Mouse (Mus musculus): ENCODE results near the gene Ksr2.
"Not testable (repeated sequence)": the region's sequence is repeated elsewhere in the genome, so short reads cannot be mapped to it uniquely, and the experiment has no call there.

Gene Ksr2

DNA sequence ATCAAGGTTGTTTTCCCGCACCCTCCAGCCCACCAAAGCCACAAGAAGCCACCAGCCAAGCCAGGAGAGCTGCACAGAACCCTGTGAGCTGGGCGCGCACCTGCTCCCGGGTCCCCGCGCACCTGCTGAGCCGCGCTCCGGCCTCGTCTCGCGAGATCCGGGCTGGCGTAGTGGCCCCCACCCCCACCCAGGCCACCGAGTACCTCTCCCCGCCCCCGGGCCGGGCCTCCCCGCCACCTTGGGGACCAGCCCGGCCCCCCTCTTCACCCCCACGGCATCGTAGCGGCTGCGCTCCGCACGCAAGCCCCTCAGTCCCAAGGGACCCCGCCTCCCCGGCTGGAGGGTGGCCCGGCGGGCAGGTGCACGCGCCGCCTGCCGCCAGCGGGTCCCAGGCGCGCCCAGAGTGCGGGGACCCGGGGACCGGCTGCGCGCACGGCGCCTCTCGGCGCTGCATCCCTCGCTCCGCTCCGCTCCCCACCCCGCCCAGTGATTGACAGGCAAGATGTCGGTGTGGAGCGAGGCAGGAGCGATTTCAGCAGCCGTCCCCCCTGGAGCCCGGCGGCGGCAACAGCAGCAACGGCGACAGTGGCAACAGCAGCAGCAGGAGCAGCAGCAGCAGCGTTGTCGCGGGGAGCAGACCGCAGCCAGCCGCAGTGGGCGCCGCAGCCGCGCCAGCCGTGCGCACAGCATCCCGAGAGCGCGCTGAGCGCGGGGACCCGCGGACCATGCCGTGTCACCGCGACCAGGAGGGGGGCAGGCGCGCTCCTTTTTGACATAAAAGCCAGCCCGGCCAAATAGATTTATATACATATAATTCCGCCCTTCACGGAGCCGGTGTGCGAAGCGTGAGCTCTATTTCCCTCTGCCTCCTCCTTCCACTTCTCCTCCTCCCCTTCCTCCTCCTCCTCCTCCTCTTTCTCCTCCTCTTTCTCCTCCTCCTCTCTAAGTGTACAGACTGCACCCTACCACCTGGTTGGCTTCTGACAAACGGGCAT, at the start of gene Ksr2:
Gene Ksr2 (plus strand): TSS at position 494 of the 995 bp plus-strand sequence.
- DNase-seq (ENCODE audit: low read depth) = no peak

DNA sequence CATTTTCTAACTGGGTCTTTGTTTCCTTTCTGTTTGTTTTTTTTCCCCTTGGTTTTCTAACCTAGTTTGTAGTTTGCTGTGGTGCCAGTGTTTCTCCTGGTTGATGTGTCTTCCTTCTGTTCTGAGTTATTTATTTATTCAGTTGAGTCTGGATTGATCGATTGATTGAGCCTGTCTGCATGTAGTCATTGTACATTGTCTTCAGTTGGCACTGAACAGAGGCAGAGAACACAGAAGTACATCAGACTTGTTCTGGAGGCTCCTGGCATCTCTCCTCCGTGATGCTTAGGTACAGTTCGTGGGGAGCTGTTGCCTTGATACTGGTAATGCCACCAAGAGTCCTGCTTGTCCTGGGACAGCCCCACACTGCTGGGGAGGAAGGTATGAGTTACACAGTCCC, 49.0 kb upstream of the Ksr2 start:
- DNase-seq (ENCODE audit: low read depth) = no peak

DNA sequence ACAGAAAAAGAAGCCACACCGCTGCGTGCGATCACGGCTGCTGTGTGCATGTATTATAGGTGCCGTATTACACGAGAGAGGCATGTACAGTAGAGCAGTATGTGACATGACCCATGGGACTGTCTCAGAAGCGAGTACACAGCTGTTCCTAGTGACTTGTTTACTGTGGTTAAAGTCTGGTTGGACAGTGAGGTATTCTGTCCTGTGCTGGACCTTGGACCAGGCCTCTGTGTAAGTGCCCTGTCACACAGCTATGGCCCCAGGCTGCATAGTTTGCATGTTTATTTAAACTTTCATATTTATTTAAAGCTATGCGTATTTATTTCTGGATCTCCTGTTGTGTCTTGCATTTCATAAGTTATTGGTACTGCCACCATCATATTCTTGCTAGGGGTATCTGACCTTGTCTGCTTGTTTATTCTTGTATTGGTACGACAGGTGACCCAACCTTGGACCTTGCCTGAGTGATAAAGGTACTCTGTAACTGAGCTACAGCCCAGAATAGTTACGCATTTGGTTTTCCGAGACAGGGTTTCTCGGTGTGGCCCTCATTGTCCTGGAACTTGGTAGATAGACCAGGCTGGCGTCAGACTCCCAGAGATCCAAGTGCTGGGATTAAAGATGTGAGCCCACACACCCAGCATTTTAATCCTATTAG, 47.8 kb upstream of the Ksr2 start:
- DNase-seq (ENCODE audit: low read depth) = no peak

DNA sequence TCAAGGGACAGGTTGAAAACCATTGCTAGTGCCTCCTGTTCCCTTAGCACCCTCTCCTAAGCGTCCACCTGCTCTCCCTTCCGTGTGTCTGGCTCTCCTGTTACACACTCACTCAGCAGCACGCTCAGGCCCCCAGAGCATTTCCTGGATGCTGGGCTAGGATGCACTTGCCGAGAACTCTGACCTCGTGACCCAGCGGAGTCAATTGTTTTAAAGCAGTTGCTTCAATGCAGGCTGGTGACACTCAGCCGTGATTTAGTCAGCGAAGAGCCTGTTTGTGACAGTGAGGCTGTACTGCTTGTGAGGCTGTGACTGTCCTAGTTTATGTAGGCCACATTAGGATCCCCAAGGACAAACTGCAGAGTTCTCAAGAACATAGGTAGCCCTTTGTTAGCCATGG, 46.6 kb upstream of the Ksr2 start:
- DNase-seq (ENCODE audit: low read depth) = no peak

DNA sequence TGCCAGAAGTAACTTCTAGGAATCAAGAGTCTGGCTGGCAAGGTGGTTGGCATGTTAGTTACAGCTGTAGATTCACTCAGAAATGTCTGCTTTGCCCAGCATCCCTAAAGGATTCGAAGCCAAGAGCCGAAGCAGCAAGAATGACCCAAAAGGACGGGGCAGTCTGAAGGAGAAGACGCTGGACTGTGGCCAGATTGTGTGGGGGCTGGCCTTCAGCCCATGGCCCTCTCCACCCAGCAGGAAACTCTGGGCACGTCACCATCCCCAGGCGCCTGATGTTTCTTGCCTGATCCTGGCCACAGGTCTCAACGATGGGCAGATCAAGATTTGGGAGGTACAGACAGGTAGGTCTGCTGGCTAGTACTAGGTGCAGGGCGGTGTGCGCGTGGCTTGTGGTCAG, 43.2 kb upstream of the Ksr2 start:
- DNase-seq (ENCODE audit: low read depth) = no peak

DNA sequence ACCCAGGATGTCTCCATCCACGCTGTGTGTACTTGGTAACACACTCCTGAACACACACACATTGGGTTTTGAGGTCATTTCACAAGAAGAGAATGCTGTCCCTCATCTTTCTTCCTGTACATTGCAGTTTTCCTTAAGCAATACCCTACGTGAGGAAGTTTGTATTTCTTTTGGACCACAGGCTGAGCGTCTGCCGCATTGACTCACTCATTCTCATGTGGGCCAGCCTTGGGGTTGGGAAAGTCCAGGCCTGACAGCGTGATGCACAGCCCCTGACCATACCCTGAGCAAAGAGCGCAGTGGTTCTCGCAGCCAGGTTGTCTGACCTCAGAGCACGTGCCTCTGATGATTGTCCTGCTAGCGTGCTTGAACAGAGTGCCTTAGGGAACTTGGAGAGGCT, 40.4 kb upstream of the Ksr2 start:
- no peak for DNase-seq (ENCODE audit: low read depth)

DNA sequence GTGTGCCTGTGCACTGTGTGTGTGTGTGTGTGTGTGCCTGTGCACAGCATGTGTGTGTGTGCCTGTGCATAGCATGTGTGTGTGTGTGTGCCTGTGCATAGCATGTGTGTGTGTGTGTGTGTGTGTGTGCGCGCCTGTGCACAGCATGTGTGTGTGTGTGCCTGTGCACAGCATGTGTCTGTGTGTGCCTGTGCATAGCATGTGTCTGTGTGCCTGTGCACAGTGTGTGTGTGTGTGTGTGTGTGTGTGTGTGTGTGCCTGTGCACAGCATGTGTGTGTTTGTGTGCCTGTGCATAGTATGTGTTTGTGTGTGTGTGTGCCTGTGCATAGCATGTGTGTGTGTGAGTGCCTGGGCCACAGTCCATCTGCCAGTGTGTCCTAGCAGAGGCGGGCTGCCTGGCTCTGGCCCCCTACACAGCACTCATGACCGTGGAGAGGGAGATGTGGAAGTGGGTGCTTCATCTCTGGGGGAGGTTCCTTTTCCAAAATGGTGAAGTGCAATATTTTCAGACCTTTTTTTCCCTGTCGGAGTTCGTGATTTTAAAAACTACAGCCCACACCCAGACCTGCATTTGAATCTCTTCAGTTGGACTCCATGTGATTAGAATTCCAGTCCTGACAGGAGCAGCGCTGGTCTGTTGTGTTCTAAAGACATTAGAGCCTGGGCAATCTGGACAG, 39.3 kb upstream of the Ksr2 start:
- no peak for DNase-seq (ENCODE audit: low read depth)

DNA sequence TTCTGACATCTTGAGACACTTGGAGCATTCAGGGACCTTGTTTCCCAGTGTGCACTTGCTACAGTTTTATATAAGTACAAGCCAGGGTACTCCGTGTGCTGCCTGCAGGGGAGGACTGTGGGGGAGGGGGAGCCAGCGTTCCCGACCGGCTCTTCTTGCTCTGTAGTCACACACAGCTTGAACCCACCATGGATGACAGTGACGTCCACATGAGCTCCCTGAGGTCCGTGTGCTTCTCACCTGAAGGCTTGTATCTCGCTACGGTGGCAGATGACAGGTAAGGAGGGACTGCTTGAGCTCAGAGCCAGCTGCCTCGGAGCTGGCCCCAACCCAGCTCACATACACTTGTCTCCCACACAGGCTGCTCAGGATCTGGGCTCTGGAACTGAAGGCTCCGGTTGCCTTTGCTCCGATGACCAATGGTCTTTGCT, 37.5 kb upstream of the Ksr2 start:
- DNase-seq (ENCODE audit: low read depth) = no peak

DNA sequence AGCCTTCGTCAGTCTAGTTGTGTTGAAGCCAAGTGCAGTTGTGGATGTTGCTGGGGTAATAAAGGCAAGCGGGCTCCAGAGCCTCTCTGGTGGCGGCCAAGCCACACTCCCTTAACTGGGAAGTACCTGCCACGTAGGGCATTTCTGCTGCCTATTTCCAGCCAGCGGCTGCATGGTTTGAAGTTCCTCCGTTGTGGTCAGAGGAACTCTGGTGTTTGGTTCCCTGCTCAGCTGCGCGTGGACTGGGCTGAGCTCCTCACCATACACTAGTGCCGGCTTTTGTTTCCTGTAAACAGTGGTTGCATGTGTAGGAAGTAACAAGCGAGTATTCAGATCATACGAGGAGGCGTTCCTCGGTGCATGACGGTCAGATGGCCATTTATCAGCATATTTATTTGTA, 36.1 kb upstream of the Ksr2 start:
- not testable (repeated sequence) for DNase-seq (ENCODE audit: low read depth)

DNA sequence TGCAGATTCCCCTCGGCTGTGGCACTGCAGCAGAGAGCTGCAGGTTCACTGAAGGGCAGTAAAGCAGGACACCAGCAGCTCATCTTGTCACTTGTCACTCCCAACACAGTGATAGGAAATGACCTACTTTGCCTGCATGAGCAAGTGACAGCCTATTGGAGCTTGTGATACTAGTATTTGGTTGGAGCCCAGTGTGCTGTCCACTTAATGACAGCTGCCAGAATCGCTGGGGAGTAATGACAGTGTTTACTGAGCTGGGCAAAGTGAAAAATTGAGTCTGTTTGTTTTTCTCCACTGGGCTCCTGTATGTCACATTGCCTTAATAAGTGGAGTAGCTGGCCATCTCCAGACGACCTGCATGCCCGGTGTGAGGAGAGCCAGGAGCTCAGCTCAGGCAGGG, 33.6 kb upstream of the Ksr2 start:
- no peak for DNase-seq (ENCODE audit: low read depth)

DNA sequence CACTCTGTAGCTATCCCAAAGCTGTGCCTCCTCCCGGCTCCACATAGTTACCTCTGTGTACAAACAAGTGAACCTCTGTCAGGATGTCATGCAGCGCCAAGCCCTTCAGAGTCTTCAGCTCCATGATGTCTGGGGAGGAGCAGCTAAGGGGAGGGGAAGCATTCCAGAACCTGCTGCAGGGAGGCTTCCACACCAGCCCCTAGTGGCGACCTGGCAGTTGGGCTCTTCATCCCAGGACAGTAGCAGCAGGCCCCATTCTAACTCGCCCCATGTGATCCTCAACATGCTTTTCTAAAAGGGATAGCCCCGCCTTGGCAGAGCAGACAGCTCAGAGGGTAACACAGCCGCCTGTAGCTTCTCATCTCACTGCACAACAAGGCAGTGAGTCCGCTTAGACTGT, 32.0 kb upstream of the Ksr2 start:
- DNase-seq (ENCODE audit: low read depth) = no peak

DNA sequence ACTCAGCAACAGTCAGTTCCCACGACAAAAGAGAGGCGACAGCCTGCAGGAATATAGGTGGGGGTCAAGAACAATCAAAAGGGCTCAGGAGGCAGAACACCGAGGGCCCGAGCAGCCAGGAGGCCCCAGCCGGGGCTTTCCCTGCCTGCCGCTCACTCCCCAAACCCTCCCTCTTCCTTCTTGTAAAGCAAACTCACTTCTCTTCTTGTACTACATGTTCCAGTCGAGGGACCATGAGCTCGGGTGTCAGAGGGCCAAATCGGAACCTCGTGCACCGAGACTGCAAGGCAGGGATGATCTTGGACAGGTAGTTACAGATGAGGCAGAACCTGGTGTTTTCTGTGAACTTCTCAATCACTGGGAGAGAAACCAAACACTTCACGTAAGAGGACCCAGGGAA, 30.6 kb upstream of the Ksr2 start:
- DNase-seq (ENCODE audit: low read depth) = no peak

DNA sequence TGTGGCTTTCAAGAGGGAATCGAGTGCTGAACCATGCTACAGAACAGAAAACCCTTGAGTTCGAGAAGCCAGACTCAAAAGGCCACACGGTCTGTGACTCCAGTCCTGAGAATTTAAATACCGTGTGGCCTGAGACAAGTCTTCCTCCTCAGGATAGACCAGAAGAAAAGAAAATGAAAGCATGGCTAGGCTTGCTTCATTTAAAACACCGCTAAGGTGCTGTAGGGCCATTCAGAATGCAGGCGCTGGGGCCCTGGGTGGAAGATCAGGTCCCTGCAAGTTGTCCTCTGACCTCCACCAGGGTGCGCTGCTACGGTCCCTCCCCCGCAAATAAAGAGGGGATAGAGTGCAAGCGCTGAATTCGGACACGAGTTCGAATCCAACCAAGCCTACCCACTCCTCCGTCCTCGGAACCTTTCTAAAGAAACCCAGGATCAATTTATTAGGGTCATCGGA, 25.5 kb upstream of the Ksr2 start:
- DNase-seq (ENCODE audit: low read depth) = peak; percentile 77

DNA sequence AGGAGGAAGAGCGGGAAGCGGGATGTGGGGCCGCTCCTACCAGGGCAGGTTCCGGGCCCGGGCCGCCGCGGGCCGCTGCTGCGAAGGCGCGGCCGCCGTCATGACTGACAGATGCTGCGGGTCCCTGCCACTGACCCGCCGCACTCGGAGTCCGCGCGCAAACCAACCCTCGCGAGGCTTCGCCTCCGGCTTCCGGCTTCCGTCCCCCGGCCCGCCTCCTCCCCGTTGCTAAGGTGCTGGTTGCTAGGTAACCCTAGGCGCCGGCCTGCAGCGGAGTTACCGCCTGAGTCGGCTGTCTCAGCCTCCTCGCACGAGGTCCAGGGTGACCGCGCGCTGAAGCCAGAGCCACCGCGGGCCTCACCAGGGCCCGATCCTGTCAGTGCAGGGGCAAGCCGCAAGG, 24.9 kb upstream of the Ksr2 start, which contains the start of gene Rfc5:
Gene Rfc5 (minus strand): TSS at position 171 of the 400 bp plus-strand sequence.
- DNase-seq (ENCODE audit: low read depth) = peak; percentile 94

DNA sequence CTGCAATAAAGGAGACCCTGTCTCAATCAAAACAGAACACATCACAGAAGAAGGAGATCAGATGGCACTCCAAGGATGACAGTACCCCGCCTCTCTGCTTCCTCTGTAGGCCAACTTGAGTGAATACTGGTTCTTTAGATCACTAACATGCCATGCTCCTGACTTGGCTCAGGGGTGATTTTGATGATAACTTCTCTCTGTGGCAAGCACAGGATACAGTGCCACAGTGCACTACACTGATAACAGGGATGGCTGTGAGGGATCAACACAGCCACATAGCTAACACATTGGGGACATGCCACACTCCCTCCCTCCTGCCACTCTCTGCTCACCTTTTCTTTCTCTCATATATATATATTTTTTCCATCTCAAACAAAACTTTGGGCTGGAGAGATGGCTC, 22.9 kb upstream of the Ksr2 start:
- no peak for DNase-seq (ENCODE audit: low read depth)

DNA sequence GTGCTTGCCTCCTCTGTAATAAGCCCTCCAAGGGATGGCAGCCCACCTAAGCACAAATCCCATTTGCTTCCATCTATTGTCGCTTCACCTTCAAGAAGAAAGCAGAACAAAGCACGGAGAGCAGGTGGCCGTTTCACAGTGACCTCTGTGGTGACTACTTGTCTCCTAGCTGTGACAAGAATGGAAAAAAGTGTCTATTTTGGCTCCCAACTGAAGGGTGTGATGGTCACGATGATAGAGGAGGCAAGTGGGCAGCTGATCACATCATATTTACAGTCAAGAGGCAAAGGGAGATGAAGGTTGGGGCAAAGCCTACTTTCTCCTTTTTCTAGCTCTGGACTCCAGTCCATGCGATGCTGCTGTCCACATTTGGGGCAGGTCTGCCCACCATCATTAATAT, 18.0 kb upstream of the Ksr2 start:
- no peak for DNase-seq (ENCODE audit: low read depth)

DNA sequence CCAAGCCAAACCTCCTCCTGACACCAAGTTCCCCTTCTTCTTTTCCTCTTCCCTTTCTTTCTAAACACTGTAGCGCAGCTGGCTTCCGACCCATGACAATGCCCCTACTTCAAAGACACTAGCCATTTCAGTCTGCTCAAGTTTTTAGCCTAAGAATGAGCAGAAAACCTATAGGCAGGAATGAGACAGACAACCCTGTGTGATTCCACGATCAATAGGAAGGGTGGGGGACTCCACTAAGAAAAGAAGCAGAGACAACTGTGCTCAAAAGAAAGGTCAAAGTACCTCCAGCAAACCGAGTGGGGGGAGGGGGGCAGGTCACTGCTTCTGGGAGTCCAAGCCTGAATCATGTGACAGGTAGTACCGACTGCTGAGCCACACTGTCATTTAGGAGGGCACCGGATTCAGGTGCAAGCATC, 17.2 kb upstream of the Ksr2 start:
- DNase-seq (ENCODE audit: low read depth) = no peak

DNA sequence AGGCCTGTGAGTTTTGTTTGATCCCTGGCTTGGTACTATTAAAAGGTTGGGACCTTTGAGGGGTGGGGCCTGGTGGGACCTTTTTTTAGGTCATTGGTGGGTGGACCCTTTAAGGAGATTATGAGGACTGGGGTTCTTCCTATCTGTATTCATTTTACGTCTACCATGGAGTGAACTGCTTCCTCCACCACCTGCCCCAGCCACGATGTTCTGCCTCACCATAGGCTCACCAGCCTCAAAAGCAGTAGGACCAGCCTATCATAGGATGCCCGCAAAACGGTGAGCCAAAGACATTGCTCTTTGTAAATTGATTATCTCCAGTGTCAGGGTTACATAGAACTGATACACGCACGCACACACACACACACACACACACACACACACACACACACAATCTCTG, 16.4 kb upstream of the Ksr2 start:
- no peak for DNase-seq (ENCODE audit: low read depth)

DNA sequence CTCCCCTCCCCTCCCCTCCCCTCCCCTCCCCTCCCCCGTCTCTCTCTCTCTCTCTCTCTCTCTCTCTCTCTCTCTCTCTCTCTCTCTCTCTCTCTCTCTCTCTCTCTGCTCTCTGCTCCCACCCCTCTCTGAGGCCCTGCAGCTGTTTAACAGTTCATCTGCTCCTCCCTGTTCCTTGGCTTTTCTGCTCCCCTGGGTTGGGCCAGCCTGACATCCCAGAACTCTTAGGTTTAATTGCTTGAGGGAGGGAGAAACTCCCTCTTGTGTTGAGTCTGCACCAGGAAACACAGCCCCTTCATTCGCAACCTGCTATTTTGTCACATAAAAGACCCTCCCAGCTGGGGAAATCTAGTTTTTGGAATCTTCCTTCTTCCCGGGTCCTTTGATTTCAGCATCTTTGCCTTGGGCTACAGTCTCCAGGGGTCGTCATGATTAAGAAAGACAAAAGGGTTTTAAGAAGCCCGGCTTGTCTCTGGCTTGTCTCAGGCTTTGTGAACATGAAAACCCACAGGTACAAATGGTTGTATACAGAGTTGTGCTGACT, 15.7 kb upstream of the Ksr2 start:
- DNase-seq (ENCODE audit: low read depth) = no peak

DNA sequence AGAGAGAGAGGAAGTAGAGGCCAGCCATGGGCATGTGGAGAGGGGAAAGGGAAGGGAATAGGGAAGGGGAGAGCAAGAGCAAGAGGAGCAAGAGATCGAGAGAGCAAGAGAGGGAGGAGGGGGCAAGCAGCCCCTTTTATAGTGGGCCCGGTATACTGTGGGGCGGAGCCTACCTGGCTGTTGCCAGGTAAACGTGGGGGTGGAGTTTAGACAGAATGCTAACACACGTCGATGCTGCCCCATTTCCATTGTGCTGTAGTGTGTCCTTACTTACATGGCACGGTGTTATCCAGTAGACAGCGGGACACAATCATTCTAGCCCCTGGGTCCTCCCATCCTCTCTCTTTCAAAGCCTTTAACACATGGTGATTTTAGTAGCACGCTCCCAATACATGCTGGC, 14.5 kb upstream of the Ksr2 start:
- no peak for DNase-seq (ENCODE audit: low read depth)

DNA sequence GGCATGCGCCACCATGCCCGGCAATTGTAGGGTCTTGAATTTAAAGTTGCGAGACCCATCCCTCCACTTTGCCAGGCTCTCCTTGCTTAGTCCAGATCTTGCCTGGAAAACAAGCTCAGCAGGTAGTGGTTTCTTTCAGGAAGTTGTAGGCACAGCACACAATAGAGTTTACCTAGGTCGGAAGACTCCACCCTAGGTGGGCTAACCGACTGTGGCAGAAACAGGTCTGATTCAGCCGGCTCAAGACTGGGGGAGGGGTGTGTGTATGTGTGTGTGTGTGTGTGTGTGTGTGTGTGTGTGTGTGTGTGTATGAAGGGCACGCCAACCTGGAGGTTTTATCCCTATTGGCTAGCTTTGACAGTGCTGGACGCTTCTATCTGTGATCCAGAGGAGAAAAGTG, 10.2 kb upstream of the Ksr2 start:
- no peak for DNase-seq (ENCODE audit: low read depth)

DNA sequence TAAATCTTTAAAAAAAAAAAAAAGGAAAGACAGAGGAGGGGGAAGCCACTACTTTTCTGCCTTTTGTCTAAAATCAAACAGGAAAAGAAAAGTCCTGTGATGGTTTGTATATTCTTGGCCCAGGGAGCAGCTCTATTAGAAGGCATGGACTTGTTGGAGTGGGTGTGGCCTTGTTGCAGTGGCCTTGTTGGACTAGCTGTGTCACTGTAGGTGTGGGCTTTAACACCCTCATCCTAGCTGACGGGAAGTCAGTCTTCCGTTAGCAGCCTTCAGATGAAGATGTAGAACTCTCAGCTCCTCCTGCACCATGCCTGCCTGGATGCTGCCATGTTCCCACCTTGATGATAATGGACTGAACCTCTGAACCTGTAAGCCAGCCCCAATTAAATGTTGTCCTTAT, 9.1 kb upstream of the Ksr2 start:
- DNase-seq (ENCODE audit: low read depth) = not testable (repeated sequence)

Data from naive thymus-derived CD4-positive, alpha-beta T cell, adult 2 months (primary cell).